Comparison of ENCODE assay signal across 20 mouse cellular contexts in genomic region chr5:146307744-146308096, GRCm38 (mm10).
DNase-seq lines count a peak whose midpoint lies in the region; ATAC-seq and TF ChIP-seq lines count a peak whose summit lies in the region.
"Had no signal": no experiment of that assay in that cellular context is flagged by ENCODE, and none has a peak within 500 bp of the region (broad histone marks: within the 10 kb centered on the region; RNA-seq: fewer than 3 reads in every experiment).

No protein-coding gene starts in this region.

- H3K4me3 ChIP-seq in kidney, embryonic 15.5 days (replicated peaks) = no peak overlapping the region
- H3K4me3 ChIP-seq in kidney, adult 2 months (ENCODE audit: insufficient read depth, low read depth, low read length) = no peak overlapping the region
- H3K4me3 ChIP-seq in bone marrow, adult 2 months (replicated peaks; ENCODE audit: control insufficient read depth, low read depth, low read length) = no peak overlapping the region
- H3K4me3 ChIP-seq in liver, embryonic 16.5 days (ENCODE audit: low read depth, low read length) = peak overlapping the region; percentile 39
- H3K4me3 ChIP-seq in left cerebral cortex, adult 2 months = no peak overlapping the region
- H3K4me3 ChIP-seq: embryonic facial prominence, embryonic 12.5 days; hindbrain, embryonic 13.5 days; limb, embryonic 10.5 days had no signal

- 95% methylated on average over 4 of the region's 4 CpGs for WGBS in kidney, embryonic 15.5 days
- WGBS in kidney, adult 2 months = 96% methylated on average over 4 of the region's 4 CpGs
- WGBS in bone marrow, adult 2 months = 84% methylated on average over 4 of the region's 4 CpGs
- 39% methylated on average over 4 of the region's 4 CpGs for WGBS in liver, embryonic 16.5 days (ENCODE audit: insufficient replicate concordance)

- TF ChIP-seq CTCF in kidney, adult 2 months (conservative IDR thresholded peaks at IDR 0.05; ENCODE audit: insufficient read depth, insufficient read length, low read depth, low read length) = no peak
- no peak for TF ChIP-seq CTCF in bone marrow, adult 2 months (IDR thresholded peaks at IDR 0.05; ENCODE audit: control insufficient read depth, insufficient read depth, low read length)
- no peak for TF ChIP-seq CTCF in left cerebral cortex, adult 2 months (IDR thresholded peaks at IDR 0.05)

- no peaks in the 10 kb centered on the region for H3K27me3 ChIP-seq in kidney, embryonic 15.5 days
- no peaks in the 10 kb centered on the region for H3K27me3 ChIP-seq in kidney, adult 2 months (replicated peaks; ENCODE audit: control insufficient read depth, insufficient read depth, low read length)
- no peaks in the 10 kb centered on the region for H3K27me3 ChIP-seq in liver, embryonic 16.5 days (ENCODE audit: control insufficient read depth, insufficient read depth, low read depth, low read length)
- H3K27me3 ChIP-seq: embryonic facial prominence, embryonic 12.5 days; hindbrain, embryonic 13.5 days had no signal

- H3K9me3 ChIP-seq in kidney, embryonic 15.5 days (replicated peaks) = no peaks in the 10 kb centered on the region
- no peaks in the 10 kb centered on the region; the same call in 1 of the 2 replicates for H3K9me3 ChIP-seq in liver, embryonic 16.5 days (replicated peaks; ENCODE audit: control insufficient read depth, low read length)
- H3K9me3 ChIP-seq: embryonic facial prominence, embryonic 12.5 days; hindbrain, embryonic 13.5 days; limb, embryonic 10.5 days had no signal

- H3K36me3 ChIP-seq in kidney, embryonic 15.5 days = peaks cover 37% of the 10 kb centered on the region
- H3K36me3 ChIP-seq in kidney, adult 2 months (ENCODE audit: control insufficient read depth, insufficient read depth, low read length) = no peaks in the 10 kb centered on the region
- peaks cover 12% of the 10 kb centered on the region for H3K36me3 ChIP-seq in liver, embryonic 16.5 days (ENCODE audit: control insufficient read depth, insufficient read depth)

- H3K27ac ChIP-seq in kidney, embryonic 15.5 days = no peak overlapping the region
- no peak overlapping the region for H3K27ac ChIP-seq in kidney, adult 2 months (ENCODE audit: insufficient read depth, low read depth, low read length)
- peak overlapping the region; percentile 21 for H3K27ac ChIP-seq in bone marrow, adult 2 months (ENCODE audit: control insufficient read depth, insufficient read depth, low read depth, low read length, poor library complexity)
- peak overlapping the region; percentile 87 for H3K27ac ChIP-seq in liver, embryonic 16.5 days (ENCODE audit: low read length)
- no peak overlapping the region for H3K27ac ChIP-seq in left cerebral cortex, adult 2 months
- H3K27ac ChIP-seq: embryonic facial prominence, embryonic 12.5 days; hindbrain, embryonic 13.5 days; limb, embryonic 10.5 days; macrophage had no signal

- TF ChIP-seq POLR2A in kidney, adult 2 months (IDR thresholded peaks at IDR 0.05; ENCODE audit: low read depth, low read length) = no peak
- TF ChIP-seq POLR2A in bone marrow, adult 2 months (IDR thresholded peaks at IDR 0.05; ENCODE audit: borderline replicate concordance, control insufficient read depth, low read depth, low read length) = no peak

- intact Hi-C loops in left cerebral cortex, adult 2 months (cut with DNase I) = no loop called here

- no peak for DNase-seq in kidney, adult 2 months
- DNase-seq in adrenal gland, adult (ENCODE audit: inconsistent age in 2 of 2, low spot score in 1 of 2) = no peak
- no peak for DNase-seq in left cerebral cortex, adult 2 months (ENCODE audit: extremely low spot score in 1 of 2, low spot score in 2 of 2)
- DNase-seq in testis, postnatal 14 days (ENCODE audit: low spot score) = no peak
- DNase-seq: cerebellum, adult 11-12 months; cerebellum, postnatal 36 days; gastrocnemius, postnatal 36 days; kidney, adult 18-20 months; layer of hippocampus, postnatal 36 days; thymus, adult 2 months had no signal

- no peak overlapping the region for H3K4me2 ChIP-seq in kidney, embryonic 15.5 days
- peak overlapping the region; percentile 36 for H3K4me2 ChIP-seq in liver, embryonic 16.5 days (ENCODE audit: low read depth, low read length)
- H3K4me2 ChIP-seq: embryonic facial prominence, embryonic 12.5 days; hindbrain, embryonic 13.5 days had no signal

- peak; percentile 68 for ATAC-seq in kidney, embryonic 15.5 days (replicated peaks; ENCODE audit: low FRiP score)
- peak; percentile 87 for ATAC-seq in erythroid progenitor cell, adult 5-6 weeks (replicated peaks; ENCODE audit: low FRiP score, poor library complexity, severe bottlenecking)
- ATAC-seq in liver, embryonic 16.5 days (ENCODE audit: low read depth) = peak; percentile 89
- ATAC-seq: activated CD4-positive, CD25-positive, alpha-beta regulatory T cell, adult 4 months; midbrain, embryonic 16.5 days had no signal

- H3K4me1 ChIP-seq in kidney, embryonic 15.5 days = no peaks in the 10 kb centered on the region
- no peaks in the 10 kb centered on the region for H3K4me1 ChIP-seq in kidney, adult 2 months (ENCODE audit: control insufficient read depth, insufficient read depth, low read length)
- H3K4me1 ChIP-seq in bone marrow, adult 2 months (ENCODE audit: control insufficient read depth, insufficient read depth, low read length) = no peaks in the 10 kb centered on the region
- H3K4me1 ChIP-seq in liver, embryonic 16.5 days (ENCODE audit: control insufficient read depth, low read depth, low read length) = peaks cover 20% of the 10 kb centered on the region
- H3K4me1 ChIP-seq: embryonic facial prominence, embryonic 12.5 days; hindbrain, embryonic 13.5 days; limb, embryonic 10.5 days had no signal

- no peak overlapping the region for H3K9ac ChIP-seq in kidney, embryonic 15.5 days
- H3K9ac ChIP-seq in liver, embryonic 16.5 days (ENCODE audit: low read depth, low read length) = 0 out of 2 replicates have a peak overlapping the region, but pooled peaks have one; percentile 4
- H3K9ac ChIP-seq: embryonic facial prominence, embryonic 12.5 days; hindbrain, embryonic 13.5 days had no signal

Comparison
In these comparisons a context has a peak if more than half of its experiments do, and no peak if none do; other contexts are left out.
1. H3K27ac ChIP-seq: peak in bone marrow, adult 2 months (single experiment) and liver, embryonic 16.5 days (single experiment); none in kidney, embryonic 15.5 days (single experiment), kidney, adult 2 months (single experiment) and left cerebral cortex, adult 2 months (single experiment).
2. Peak in every context shown above with its lines, with median percentiles within 50 percentile points of each other: ATAC-seq.